Mouse (Mus musculus): ENCODE data around the gene Ptpra. TPM values are rescaled to one million over a fixed set of nuclear protein-coding genes. Genes with fewer than 3 reads are reported as not detected.

Gene Ptpra
- 100 to 1,000 TPM; 257 to 262 TPM for total RNA-seq (2021)

GRCm38 (mm10) chr2:130449794-130450433 is at the start of gene Ptpra:
Gene Ptpra (plus strand): TSS chr2:130450278.
- DNase-seq (ENCODE audit: extremely low spot score in 1 of 2, low spot score in 2 of 2), result peak; percentile 88 to 94
- intact Hi-C loops (cut with DNase I), result loop anchor here (5.0 kb wide), 1 partner anchor 62 kb away; no protein-coding TSS in a partner anchor

DNA sequence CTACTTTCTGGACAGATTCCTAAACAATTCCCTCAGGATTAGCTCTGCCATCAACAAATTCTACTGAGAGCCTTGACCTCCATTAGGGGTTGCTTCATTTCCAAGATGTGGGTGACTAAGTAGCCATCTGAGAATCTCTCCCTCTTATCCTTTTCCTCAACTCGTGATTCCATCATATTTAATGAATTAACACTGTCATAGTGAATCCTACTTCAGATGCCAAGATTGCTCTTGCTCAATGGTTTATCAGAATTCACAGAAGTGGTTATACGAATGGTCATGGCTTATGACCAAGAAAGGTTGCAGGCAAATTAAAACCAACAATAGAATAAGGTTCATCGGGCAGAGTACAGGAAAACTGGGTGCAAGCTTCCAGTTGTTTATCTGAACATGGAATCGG is 48.2 kb upstream of the Ptpra start:
- intact Hi-C loops (cut with DNase I), result no loop called here
- no peak for DNase-seq (ENCODE audit: extremely low spot score in 1 of 2, low spot score in 2 of 2)

DNA sequence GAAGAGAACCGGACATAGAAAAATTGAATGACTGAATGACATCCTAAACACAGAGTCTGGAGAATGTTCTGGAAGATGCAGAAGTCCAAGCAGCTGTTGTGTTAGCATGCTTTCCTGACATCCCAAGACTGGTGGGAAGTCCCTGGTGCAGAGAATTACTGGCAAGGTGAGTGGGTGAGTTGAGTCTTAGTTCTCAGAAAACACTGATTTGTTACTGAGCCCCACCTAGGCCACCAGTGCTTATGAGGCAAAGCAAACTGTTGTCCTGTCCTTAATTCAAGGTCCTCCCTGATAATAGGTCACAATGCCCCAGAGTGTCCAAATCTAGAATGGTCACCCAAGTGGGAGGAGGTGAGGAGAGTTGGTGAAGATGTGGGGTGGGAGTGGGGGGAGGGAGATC is 45.1 kb upstream of the Ptpra start, which contains the start of the genes Gm28372 and 1700020A23Rik:
Gm28372 (plus strand) TSS at position 301 of the 400 bp plus-strand sequence.
1700020A23Rik (plus strand) TSS at position 321 of the 400 bp plus-strand sequence.
- DNase-seq (ENCODE audit: extremely low spot score in 1 of 2, low spot score in 2 of 2), result no peak
- intact Hi-C loops (cut with DNase I), result no loop called here

GRCm38 (mm10) chr2:130406178-130406577 is 43.9 kb upstream of the Ptpra start, which contains the start of gene Tmem239:
Gene Tmem239 (plus strand): TSS chr2:130406478.
- no peak for DNase-seq (ENCODE audit: extremely low spot score in 1 of 2, low spot score in 2 of 2)
- intact Hi-C loops (cut with DNase I), result no loop called here

DNA sequence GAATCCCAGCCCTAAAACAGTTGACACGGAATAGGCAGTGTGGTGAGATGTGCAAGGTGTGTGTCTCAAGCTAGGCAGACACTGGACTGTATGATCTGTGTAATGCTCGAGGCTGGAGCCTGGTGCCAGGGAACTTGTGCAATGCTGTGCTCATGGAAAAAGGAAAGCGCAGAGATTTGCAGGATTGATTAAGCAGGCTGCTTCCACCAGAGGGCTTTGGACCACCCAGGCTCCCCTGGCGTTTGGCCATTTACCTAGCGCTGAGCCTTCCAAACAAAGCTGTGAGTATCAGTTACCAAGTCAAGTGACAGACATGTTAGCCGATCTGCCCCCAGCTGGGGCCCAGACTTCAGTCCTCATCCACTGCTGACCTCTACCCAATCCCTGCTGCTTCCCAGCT is 41.9 kb upstream of the Ptpra start:
- DNase-seq (ENCODE audit: extremely low spot score in 1 of 2, low spot score in 2 of 2), result no peak
- intact Hi-C loops (cut with DNase I), result no loop called here

DNA sequence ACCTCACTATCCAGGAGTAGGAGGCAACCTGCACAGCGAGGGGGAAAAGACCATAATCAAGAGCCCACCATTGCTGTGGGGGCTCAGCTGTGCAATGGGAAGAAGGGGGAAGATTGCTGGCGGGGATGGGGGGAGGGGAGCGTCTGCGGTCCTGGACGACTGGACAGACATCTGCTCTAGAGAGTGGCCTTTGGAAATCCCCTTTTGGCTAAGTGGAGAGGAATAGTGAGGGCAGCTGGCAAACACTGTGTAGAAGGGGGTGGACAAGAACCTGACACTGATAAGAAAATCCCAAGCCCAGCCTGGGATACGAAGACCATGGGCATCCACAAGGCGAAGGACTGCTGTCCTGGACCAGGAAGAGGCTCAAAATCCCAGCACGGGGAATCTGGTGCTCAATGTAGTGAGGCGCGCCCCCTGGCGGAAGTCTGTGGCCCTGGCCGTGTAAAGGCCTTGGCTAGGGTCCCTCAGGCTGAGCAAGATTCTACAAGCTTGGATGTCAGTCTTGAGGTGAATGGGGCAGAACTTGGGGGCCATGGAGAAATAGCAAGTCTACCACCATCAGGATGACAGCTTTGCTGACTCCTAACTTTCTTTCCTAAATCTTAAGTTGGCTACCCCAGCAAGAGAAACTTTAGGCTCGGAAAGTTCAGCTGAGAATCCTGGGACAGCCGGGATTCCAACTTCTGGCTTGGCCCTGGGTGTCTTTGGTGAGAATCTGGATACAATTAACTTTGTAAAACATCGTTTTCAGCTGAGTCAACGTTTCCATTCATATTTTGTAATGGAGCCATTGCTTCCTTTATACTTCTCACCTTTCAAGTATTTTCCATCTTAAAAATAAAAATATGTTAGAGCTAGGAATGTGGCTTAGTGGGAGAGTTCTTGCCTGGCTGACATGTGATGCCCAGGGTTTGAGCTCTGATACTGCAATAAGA is 38.3 kb upstream of the Ptpra start:
- DNase-seq (ENCODE audit: extremely low spot score in 1 of 2, low spot score in 2 of 2), result peak; percentile 61 to 84
- intact Hi-C loops (cut with DNase I), result loop anchor here (5.0 kb wide), 1 partner anchor 120 kb away; no protein-coding TSS in a partner anchor

GRCm38 (mm10) chr2:130412775-130413174 is 37.3 kb upstream of the Ptpra start:
- DNase-seq (ENCODE audit: extremely low spot score in 1 of 2, low spot score in 2 of 2), result no peak
- intact Hi-C loops (cut with DNase I), result loop anchor here (5.0 kb wide), 1 partner anchor 120 kb away; no protein-coding TSS in a partner anchor

GRCm38 (mm10) chr2:130414094-130414856 is 35.8 kb upstream of the Ptpra start:
- intact Hi-C loops (cut with DNase I), result loop anchor here (5.0 kb wide), 1 partner anchor 122 kb away; no protein-coding TSS in a partner anchor

GRCm38 (mm10) chr2:130421781-130422620 is 28.1 kb upstream of the Ptpra start:
- intact Hi-C loops (cut with DNase I), result no loop called here
- DNase-seq (ENCODE audit: extremely low spot score in 1 of 2, low spot score in 2 of 2), result no peak

More at GRCm38 (mm10) chr2:130414094-130414856, 35.8 kb upstream of the Ptpra start:
- DNase-seq (ENCODE audit: extremely low spot score in 1 of 2, low spot score in 2 of 2), result no peak

DNA sequence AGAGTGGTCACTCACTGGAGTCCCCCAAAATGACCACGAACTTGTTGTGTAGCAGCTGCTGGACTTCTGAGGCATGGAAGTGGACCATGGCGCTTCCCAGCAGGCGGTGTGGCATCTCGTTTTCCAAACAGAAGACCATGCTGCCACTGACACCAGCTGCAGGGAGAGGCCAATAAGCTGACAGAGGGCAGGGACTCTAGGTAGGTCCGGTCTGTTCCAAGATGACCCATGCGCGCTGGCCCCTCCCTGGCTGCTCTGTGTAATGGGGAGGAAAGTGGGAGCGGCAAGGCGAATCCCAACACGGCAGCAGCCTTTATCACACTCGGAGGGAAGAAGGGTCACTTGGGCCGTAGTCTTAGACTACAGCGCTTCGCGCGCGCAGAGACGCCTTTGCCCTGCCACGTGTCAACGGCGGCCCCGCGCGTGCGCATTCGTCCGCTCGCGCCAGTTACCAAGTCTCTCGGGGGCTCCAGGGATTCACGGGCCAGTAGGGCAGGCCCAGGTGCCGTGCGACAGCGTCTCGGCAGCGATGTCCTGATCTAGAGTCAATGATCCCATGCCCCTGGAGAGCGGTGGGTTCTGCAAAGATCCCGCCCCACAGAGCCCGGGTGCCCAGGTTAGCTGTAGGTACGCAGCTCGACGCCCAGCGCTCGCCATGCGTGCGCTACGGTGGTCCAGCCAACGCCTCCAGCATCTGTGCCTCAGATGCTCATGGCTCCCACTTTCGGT is 26.5 kb upstream of the Ptpra start:
- intact Hi-C loops (cut with DNase I), result no loop called here
- peak; percentile 63 to 90 for DNase-seq (ENCODE audit: extremely low spot score in 1 of 2, low spot score in 2 of 2)

GRCm38 (mm10) chr2:130424126-130424853 is 25.8 kb upstream of the Ptpra start, which contains the start of the genes Vps16 and Pced1a:
Gene Vps16 (plus strand): TSS chr2:130424339.
Gene Pced1a (minus strand): TSS chr2:130424701.
- intact Hi-C loops (cut with DNase I), result no loop called here
- DNase-seq (ENCODE audit: extremely low spot score in 1 of 2, low spot score in 2 of 2), result peak; percentile 89 to 95

GRCm38 (mm10) chr2:130425112-130425511 is 25.0 kb upstream of the Ptpra start:
- DNase-seq (ENCODE audit: extremely low spot score in 1 of 2, low spot score in 2 of 2), result no peak
- intact Hi-C loops (cut with DNase I), result no loop called here

DNA sequence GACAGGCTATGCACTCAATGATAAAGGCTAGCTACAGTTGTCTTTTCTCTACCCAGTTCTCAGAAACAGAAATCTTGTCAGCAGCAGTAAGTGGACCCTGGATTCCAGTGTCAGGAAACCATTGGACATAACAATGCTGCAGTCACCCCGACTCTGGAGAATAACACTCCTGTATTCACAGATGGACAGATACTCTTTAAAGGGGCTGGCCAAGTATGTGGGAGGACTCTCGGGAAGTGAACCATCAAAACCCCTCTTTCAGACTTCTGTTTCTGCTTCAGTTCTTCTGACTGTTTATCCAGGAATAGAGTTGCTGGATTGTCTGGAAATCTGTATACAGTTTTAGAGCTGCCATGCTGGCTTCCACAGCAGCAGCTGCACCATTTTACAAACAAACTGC is 20.2 kb upstream of the Ptpra start:
- no peak for DNase-seq (ENCODE audit: extremely low spot score in 1 of 2, low spot score in 2 of 2)
- intact Hi-C loops (cut with DNase I), result no loop called here

DNA sequence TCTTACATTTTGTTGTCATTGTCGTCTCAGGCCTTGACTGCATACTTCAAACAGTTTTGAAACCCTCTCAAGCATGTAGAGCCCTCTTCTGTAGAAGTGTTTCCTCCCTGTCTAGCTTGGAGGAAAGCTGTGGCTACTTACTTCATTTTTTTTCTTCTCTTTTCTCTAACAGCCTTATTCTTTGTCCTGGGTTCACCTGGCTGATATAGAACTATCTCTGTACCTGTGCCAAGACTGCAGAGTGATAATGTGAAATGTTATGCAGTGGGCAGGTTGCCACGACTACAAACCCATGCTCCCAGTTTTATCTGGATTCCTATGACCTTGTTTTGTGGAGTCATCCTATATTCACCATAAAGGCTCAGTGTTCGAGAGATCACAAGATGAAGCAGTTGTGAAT is 19.6 kb upstream of the Ptpra start:
- intact Hi-C loops (cut with DNase I), result no loop called here

GRCm38 (mm10) chr2:130432157-130432556 is 17.9 kb upstream of the Ptpra start:
- intact Hi-C loops (cut with DNase I), result no loop called here
- no peak for DNase-seq (ENCODE audit: extremely low spot score in 1 of 2, low spot score in 2 of 2)

More for the DNA sequence above, 19.6 kb upstream of the Ptpra start:
- no peak for DNase-seq (ENCODE audit: extremely low spot score in 1 of 2, low spot score in 2 of 2)

DNA sequence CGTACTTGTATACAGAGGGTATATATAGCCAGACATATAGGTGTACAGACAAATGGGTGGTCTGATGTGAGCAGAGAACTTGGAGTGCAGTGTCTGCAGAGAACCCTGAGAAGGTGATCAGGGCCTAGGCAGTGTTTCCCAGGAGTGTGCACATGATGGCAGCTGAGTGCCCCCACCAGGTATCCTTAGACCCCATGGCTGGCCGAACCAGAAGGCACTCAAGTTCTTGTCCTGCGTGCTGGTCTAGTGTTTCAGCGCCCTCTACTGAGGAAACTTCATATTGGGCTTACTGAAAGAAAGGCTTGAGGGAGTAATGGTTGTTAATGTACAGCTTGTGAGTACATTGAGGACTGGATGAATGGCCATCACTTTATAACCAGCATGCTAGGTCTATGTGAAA is 16.9 kb upstream of the Ptpra start:
- intact Hi-C loops (cut with DNase I), result no loop called here
- peak; percentile 53 to 59 for DNase-seq (ENCODE audit: extremely low spot score in 1 of 2, low spot score in 2 of 2)

DNA sequence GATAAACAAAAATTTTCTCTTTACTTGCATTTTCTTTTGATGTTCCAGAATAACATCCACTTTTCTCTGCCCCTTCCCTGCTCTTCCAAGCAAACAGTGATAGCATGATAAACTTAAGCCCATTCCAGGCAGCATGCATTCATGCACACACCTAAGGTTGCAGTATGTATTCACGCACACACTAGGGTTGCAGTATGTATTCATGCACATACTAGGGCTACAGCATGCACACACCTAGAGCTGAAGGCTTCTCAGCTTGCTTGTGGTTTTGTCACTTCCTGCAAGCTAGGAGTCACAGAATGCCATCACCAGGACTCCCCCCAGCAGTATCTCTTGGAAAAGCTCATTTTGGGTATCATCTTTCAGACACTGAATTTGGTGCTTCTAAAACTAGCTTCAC is 13.3 kb upstream of the Ptpra start:
- no peak for DNase-seq (ENCODE audit: extremely low spot score in 1 of 2, low spot score in 2 of 2)
- intact Hi-C loops (cut with DNase I), result no loop called here
